Mouse (Mus musculus): Measurements from ENCODE around the gene S100a11. TPM values are rescaled to one million over a fixed set of nuclear protein-coding genes. Genes with fewer than 3 reads are reported as not detected.

S100a11 gene
- polyA plus RNA-seq, 1 experiment from 2014 or later: 2,093 TPM

GRCm38 (mm10) chr3:93569046-93569445 is 48.8 kb downstream of the S100a11 start:
- no peak for ATAC-seq (ENCODE audit: low FRiP score, low TSS enrichment)
- H3K9me3 ChIP-seq (ENCODE audit: control insufficient read depth, low read length): no peaks in the 10 kb centered on the region
- peak overlapping the region; percentile 76 for H3K27ac ChIP-seq (replicated peaks)
- 18% methylated on average over 2 of the region's 2 CpGs for WGBS
- 0 out of 2 replicates have a peak, but pooled peaks cover 6% of the 10 kb centered on the region for H3K36me3 ChIP-seq (ENCODE audit: control insufficient read depth, insufficient read depth, low read length)
- TF ChIP-seq EP300 (optimal IDR thresholded peaks at IDR 0.05): no peak
- TF ChIP-seq CTCF (IDR thresholded peaks at IDR 0.05; ENCODE audit: low read depth): no peak
- H3K4me2 ChIP-seq (replicated peaks; ENCODE audit: low read depth): no peak overlapping the region
- no peaks in the 10 kb centered on the region for H3K4me1 ChIP-seq (replicated peaks; ENCODE audit: control insufficient read depth, insufficient read depth)
- no peak overlapping the region for H3K9ac ChIP-seq (ENCODE audit: low read length)
- DNase-seq (ENCODE audit: low spot score): no peak
- H3K27me3 ChIP-seq (ENCODE audit: control insufficient read depth, insufficient read depth, low read length): no peaks in the 10 kb centered on the region
- no peak overlapping the region for H3K4me3 ChIP-seq (ENCODE audit: low read depth, low read length)

GRCm38 (mm10) chr3:93572058-93572791 is 51.9 kb downstream of the S100a11 start:
- Histone ChIP-seq H3K27me3 (ENCODE audit: control insufficient read depth, insufficient read depth, low read length) (no peaks in the 10 kb centered on the region), H3K4me2 (replicated peaks; ENCODE audit: low read depth) (no peak overlapping the region), H3K36me3 (ENCODE audit: control insufficient read depth, insufficient read depth, low read length) (no peaks in the 10 kb centered on the region), H3K4me1 (replicated peaks; ENCODE audit: control insufficient read depth, insufficient read depth) (no peaks in the 10 kb centered on the region), H3K9ac (ENCODE audit: low read length) (no peak overlapping the region), H3K27ac (replicated peaks) (no peak overlapping the region), H3K9me3 (ENCODE audit: control insufficient read depth, low read length) (no peaks in the 10 kb centered on the region), H3K4me3 (ENCODE audit: low read depth, low read length) (no peak overlapping the region)
- WGBS: 63% methylated on average over 5 of the region's 5 CpGs
- TF ChIP-seq CTCF (IDR thresholded peaks at IDR 0.05; ENCODE audit: low read depth) (no peak), EP300 (optimal IDR thresholded peaks at IDR 0.05) (no peak)
- no peak for DNase-seq (ENCODE audit: low spot score)
- ATAC-seq (ENCODE audit: low FRiP score, low TSS enrichment): peak; percentile 12; the same call in 1 of the 2 replicates

Other genes starting within 250 kb of the S100a11 start
- gene Flg, start 247.0 kb upstream of the S100a11 start, polyA plus RNA-seq (2015; fragmentation: Nextera tagmentation; extraction: Ambion mirVana): 551 and 597 TPM in 2 replicates
- 60.2 and 63.1 TPM in 2 replicates for gene Hrnr, start 200.7 kb upstream of the S100a11 start, polyA plus RNA-seq (2015; fragmentation: Nextera tagmentation; extraction: Ambion mirVana)
- 181 and 233 TPM in 2 replicates for gene Rptn, start 126.8 kb upstream of the S100a11 start, polyA plus RNA-seq (2015; fragmentation: Nextera tagmentation; extraction: Ambion mirVana)
- 0.86 and 1.1 TPM in 2 replicates for gene Tchh, start 78.2 kb upstream of the S100a11 start, polyA plus RNA-seq (2015; fragmentation: Nextera tagmentation; extraction: Ambion mirVana)
- not detected in 2 replicates for gene Tchhl1, start 51.7 kb upstream of the S100a11 start, polyA plus RNA-seq (2015; fragmentation: Nextera tagmentation; extraction: Ambion mirVana)
- 314 and 375 TPM in 2 replicates for gene S100a10, start 34.6 kb downstream of the S100a11 start, polyA plus RNA-seq (2015; fragmentation: Nextera tagmentation; extraction: Ambion mirVana)
- not detected in 2 replicates for gene Tdpoz2, start 132.2 kb downstream of the S100a11 start, polyA plus RNA-seq (2015; fragmentation: Nextera tagmentation; extraction: Ambion mirVana)
- gene Tdpoz1, start 155.8 kb downstream of the S100a11 start, polyA plus RNA-seq (2015; fragmentation: Nextera tagmentation; extraction: Ambion mirVana): not detected in 2 replicates
- not detected in 2 replicates for gene Gm37596, start 172.6 kb downstream of the S100a11 start, polyA plus RNA-seq (2015; fragmentation: Nextera tagmentation; extraction: Ambion mirVana)